Mouse (Mus musculus) common myeloid progenitor, adult 5-6 weeks (primary cell): ENCODE measurements around the gene Elf2. TPM values are rescaled to one million over a fixed set of nuclear protein-coding genes. Genes with fewer than 3 reads are reported as not detected.
"Not testable (repeated sequence)": the region's sequence is repeated elsewhere in the genome, so short reads cannot be mapped to it uniquely, and the experiment has no call there.

Experiments
- ATAC-seq: replicated peaks from 2 replicates; pipeline ENCODE4 v1.8.0; 2016; ENCODE audit warnings: low read depth, mild to moderate bottlenecking, moderate TSS enrichment, inconsistent platforms; ENCODE audit not compliant: poor library complexity, severe bottlenecking
- total RNA-seq: library from RNA; stranded (forward); fragments of 200-1000, 187-1606 nt; gene quantifications from 2 replicates; pipeline ENCODE4 v1.2.3, GENCODE M21; 2017

Elf2 gene
- total RNA-seq, 1 experiment from 2014 or later = 129 TPM

DNA sequence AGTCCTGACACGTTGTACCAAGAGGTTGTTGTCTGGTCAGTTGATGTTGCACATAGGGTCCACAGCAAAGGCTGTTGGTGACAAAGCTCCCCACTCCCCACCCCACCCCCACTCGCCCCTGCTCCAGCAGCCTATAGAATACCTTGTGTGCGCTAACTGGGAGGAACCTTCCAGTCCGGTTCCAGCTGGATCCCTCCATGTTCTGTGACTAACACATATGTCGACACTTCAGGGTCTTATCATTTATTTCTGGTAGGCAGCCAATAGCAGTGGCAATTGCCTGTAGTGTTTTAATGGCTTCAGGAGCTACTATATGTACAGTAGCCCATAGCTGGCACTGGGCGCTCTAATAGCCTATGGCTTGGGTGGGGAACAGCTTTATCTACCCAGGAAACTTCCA is 118.2 kb downstream of the Elf2 start:
- no peak for ATAC-seq

DNA sequence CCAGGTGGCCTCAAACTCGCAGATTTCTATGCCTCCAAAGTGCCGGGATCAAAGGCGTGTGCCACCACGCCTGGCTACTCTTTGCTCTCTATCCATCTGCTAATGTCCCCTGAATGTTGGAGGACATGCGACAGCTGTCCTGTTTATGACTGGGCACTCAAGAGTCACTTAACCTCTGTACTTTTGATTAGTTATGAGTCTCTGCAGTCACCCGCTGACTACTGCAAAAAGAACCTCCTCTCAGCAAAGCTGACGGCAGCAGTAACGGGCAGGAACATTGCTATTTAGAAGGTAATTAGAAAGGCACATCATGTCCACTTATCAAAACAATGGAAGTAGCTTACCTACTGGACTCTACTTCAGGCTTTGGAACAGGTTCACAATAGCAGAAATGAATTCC is 118.6 kb downstream of the Elf2 start:
- ATAC-seq = no peak

DNA sequence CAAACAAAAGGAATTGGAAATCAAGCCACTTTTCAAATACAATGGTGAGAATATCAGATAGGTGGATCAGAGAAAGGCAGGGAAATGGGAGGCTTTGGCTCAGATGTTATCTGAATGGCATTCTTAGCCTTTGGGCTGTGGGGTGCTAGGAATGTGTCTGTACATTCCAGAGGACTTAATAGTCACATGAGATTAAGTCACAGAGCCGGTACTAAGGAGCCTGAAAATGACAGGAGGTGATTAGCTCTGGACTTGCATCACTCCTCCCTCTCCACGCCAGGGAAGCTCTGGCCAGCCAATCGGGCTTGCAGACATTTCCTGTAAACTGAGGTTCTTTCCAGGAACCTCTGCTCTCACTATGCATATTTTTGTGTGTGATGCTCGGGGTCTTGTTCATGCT is 119.6 kb downstream of the Elf2 start:
- no peak for ATAC-seq

DNA sequence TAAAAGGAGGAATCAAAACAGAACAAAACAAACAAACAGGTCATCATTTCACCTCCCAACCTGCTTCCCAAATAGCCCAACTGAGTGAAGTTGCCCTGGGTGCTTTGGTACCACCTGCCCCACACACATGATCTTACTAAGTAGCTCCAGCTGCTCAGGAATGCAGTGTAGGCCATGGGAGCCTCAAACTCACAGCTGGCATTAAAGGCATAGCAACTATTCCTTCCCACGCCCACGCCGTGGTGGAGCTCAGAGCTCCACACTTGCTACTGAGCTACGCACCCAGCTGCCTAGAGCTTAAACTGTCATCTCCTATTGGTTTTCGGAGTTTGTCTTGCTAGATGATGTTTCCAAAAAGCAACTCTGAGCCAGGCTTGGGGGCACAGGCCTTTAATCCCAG is 121.2 kb downstream of the Elf2 start:
- no peak for ATAC-seq

DNA sequence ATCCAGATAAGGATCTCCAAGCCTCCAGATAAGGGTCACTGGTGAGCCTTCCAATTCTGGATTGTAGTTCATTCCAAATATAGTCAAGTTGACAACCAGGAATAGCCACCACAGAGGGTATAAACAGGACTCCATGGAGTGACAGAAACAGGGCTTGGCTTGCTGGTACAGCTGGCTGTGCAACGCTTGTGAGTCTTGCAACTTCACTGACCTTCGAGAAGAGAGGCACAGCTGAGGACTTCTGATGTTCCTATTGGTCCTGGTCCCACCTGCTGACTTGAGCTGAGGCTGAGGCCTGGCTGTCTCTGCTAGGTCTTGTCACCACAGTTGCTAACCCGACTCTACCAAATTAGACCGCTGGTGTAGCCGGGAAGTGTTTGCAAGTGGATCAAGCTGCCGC is 122.1 kb downstream of the Elf2 start:
- not testable (repeated sequence) for ATAC-seq

DNA sequence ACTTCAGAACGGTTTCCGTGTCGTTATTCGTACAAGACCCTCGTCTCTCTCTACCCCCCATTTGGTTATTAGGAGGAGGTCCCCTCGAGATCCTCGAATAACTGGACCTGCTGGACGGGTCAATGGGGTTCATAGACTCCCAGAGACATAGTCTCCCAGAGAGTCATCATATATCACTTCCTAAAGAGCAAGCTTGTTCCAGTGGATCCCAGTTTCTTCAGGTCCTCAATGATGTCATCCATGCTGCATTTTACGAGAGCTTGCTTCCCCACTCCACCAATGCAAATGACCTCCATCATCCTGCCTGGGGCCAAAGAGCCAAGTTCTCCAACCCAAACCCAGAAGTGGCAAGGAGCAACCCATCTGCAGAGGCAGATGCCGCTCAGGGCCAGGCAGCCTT is 124.1 kb downstream of the Elf2 start:
- ATAC-seq = not testable (repeated sequence)

DNA sequence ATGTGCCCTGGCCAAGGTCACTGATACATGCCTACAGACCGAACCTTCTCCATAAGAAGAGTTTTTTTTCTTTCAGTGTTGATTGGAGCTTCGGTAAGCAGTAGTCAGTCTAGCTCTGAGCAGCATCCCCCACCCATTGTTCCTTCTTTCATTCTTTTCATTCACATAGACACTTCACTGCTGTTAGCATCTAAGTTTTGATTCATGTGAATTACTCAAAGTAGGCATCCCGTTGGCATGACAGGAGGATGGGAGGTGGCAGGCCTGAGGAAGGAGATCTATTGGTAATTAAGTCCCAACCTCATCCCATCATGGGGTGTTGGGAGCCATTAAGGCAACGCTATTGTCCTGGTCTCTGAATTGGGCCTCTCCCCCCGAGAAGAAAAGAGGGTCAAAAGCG is 124.8 kb downstream of the Elf2 start:
- no peak for ATAC-seq

DNA sequence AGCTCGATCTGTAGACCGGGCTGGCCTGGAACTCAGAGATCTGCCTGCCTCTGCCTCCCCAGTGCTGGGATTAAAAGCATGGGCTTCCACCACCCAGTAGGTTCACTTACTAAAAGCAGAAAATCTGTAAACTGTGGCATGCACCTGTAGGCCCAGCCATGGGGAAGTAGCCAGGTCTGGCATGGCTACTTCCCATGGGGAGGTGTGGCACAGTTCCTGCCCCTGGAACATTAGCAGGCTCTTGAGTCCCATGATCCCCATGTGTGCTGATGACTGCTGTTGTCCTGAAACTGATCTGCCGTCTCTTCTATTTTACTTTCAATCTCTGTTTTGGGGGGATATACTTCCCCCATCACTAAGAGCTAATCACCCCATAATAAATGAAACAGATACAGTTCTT is 127.4 kb downstream of the Elf2 start:
- ATAC-seq = no peak

DNA sequence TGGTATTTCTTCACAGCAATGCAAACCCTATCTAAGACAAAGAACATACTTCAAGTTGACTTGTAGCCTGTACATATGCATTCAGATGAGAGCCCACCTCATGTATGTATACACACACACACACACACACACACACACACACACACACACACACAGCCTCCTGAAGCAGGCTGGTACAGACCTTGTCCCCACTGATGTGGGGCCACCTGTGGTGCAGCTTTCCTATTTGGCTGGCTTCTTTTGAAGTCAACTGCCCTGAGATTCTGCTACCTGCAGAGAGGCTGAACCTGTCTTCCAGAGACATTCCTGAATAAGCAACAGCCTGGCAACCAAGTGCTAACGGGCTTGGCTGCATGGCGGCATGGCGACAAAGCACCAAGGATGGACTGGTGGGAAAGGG is 130.0 kb downstream of the Elf2 start:
- ATAC-seq = no peak

DNA sequence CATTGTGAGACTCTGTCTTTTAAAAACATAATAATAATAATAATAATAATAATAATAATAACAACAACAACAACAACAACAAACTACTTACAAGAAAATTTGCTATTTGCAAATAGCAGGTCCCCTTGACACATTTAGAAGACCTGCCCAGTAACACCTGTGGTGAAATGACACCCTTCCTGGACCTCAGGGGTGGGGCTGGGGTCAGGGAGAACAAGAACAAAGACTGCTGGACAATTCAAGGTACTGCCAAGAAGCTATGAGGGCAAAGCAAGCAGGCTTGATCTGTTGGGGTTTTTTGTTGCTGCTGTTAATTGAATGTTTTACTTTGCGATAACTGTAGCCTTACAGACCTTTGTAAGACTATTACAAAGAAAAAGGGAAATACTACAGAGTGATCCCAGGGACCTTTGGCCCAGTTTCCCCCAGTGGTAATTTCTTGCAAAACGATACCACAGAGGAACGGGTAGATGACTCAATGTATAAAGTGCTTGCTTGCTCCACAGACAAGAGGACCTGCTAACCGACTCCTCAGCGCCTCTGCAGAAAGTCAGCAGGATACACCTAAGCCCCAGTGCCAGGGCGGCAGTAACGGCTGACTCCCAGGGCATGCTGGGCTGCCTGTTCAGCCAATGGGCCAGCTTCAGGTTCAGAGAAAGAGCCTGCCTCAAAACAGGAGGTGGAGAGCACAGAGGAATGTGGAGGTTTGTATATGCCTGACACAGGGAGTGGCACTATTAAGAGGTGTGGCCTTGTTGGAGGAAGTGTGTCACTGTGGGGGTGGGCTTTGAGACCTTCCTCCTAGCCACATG is 130.8 kb downstream of the Elf2 start:
- ATAC-seq = peak; percentile 91

DNA sequence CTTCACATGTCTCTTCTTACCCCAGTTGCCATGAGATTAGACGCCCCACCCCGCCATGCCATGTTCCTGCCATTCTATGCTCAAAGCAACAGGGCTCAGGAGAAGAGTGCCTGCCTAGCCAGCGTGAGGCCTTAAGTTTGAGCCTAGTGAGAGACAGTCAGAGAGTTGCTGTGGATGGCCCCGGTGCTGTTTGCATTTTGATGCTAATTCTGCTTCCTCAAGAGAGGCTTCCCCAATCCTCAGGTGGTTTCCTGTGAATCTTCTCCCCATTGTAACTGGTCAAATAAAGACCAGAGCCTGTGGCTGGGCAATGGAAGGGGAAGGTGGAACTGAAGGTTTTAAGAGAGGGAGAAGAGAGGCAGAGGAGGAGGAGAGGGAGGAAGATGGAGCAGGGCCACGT is 131.8 kb downstream of the Elf2 start:
- no peak for ATAC-seq

DNA sequence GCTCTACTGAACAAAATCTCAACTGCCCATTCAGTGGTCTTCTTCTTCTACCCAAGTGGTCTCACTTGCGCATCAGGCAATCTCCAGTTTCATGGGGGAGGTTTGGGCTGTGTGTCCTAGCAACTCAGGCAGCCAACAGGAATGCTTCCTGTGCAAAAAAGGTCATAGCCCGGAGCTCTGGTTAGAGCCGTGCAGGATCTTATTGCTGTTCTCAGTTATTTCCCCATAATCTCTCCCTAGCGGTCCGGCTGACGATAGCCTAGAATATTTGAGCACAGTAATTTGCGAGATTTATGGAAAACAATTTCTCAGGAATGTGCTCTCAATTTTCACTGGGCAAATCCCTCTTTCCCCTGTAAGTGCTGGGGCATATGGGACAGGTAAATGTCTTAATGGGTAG is 133.9 kb downstream of the Elf2 start:
- no peak for ATAC-seq

DNA sequence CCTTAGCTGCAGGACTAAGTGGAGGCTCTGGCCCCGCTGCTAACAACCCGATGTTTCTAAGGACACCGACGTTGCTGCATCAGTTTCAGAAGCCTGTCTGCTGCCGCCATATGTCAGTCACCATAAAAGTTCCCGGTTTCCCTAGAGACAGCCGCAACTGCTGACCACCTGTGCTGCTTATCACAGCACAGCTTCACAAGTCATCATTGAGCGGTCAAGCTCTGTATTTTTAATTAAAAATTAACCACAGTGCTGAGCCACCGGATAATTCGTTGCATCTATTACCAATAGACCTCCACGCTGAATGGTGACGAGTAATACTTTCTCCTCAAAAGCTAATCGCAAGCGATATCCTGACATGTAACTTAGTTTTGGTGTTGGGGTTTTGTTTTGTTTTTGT is 135.6 kb downstream of the Elf2 start:
- no peak for ATAC-seq

DNA sequence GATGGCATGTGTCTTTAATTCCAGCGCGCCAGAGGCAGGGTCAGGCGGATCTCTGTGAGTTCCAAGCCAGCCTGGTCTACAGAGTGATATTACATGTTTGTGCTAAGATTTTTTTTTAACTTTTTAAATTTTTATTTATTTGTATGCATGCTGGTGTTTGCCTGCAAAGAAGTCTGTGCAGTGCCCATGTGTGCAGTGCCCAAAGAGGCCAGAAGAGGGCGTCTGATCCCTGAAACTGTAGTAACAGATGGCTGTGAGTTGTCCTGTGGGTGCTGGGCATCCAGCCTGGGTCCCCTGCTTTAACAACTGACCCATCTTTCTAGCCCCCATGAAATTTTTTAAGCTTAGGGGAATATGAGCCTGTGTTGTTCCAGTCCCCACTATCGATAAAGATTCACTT is 136.0 kb downstream of the Elf2 start:
- ATAC-seq = no peak

DNA sequence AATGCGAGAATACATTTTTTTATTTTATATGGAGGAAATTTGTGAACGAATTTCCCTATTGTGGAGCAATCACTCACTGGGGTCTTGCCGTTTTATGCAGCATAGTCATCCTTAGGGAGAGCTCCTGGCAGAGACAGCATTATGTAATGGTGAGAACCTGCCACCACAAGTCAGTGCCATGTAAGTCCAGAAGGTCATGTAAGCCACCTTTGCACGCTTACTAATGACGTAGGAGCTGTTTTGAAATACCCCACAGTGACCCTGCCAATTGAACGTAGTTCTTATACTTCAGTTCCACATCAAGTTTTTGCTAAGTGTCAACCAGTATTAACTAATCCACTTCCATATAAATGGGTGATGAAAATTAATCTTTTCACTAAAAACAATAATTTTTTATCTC is 136.6 kb downstream of the Elf2 start:
- no peak for ATAC-seq

Other genes with a start within 250 kb of the Elf2 start
- 4.7 and 5.5 TPM in 2 replicates for gene Noct, start 116.2 kb downstream of the Elf2 start, total RNA-seq
- not detected in 2 replicates for gene Mgarp, start 56.1 kb upstream of the Elf2 start, total RNA-seq
- gene Ndufc1, start 68.3 kb upstream of the Elf2 start, total RNA-seq = 22.7 and 50.2 TPM in 2 replicates
- gene Naa15, start 74.5 kb upstream of the Elf2 start, total RNA-seq = 193 and 245 TPM in 2 replicates
- 10.3 and 16.9 TPM in 2 replicates for gene Rab33b, start 143.3 kb upstream of the Elf2 start, total RNA-seq
- gene Setd7, start 220.2 kb upstream of the Elf2 start, total RNA-seq = 23.2 and 29.5 TPM in 2 replicates